Mouse (Mus musculus) intestine, embryonic 15.5 days (tissue): ENCODE data around the gene I0C0044D17Rik. TPM values are rescaled to one million over a fixed set of nuclear protein-coding genes. Genes with fewer than 3 reads are reported as not detected.
"Not testable (repeated sequence)": the region's sequence is repeated elsewhere in the genome, so short reads cannot be mapped to it uniquely, and the experiment has no call there.

Source experiments
- ATAC-seq: fragments of 200-750 bp; cut with Nextera tagmentation; 2 replicates; pipeline ENCODE4 v1.8.0; 2017; ENCODE audit warnings: moderate TSS enrichment, moderate library complexity
- H3K27ac ChIP-seq: fragments of 300-500 bp; sonication (generic); 2 replicates; pipeline ENCODE4 v1.5.1; 2015; ENCODE audit warnings: mild to moderate bottlenecking, inconsistent platforms
- H3K27me3 ChIP-seq: fragments of 300-500 bp; sonication (generic); replicated peaks from 2 replicates; pipeline ENCODE4 v1.6.1; 2015; ENCODE audit warnings: inconsistent platforms
- H3K36me3 ChIP-seq: fragments of 300-500 bp; sonication (generic); 2 replicates; pipeline ENCODE4 v1.6.1; 2015; ENCODE audit warnings: inconsistent platforms
- H3K4me1 ChIP-seq: fragments of 300-500 bp; sonication (generic); replicated peaks from 2 replicates; pipeline ENCODE4 v1.6.1; 2015; ENCODE audit warnings: inconsistent platforms
- H3K4me2 ChIP-seq: fragments of 300-500 bp; sonication (generic); replicated peaks from 2 replicates; pipeline ENCODE4 v1.6.1; 2015; ENCODE audit warnings: mild to moderate bottlenecking, inconsistent platforms
- H3K4me3 ChIP-seq: fragments of 300-500 bp; sonication (generic); replicated peaks from 2 replicates; pipeline ENCODE4 v1.5.1; 2015; ENCODE audit warnings: inconsistent platforms
- H3K9ac ChIP-seq: fragments of 300-500 bp; sonication (generic); 2 replicates; pipeline ENCODE4 v1.6.1; 2015; ENCODE audit warnings: inconsistent platforms
- H3K9me3 ChIP-seq: fragments of 300-500 bp; sonication (generic); 2 replicates; pipeline ENCODE4 v1.6.1; 2016; ENCODE audit warnings: inconsistent platforms
- WGBS: fragments of 180-500 bp; shearing (Covaris S2); methylation state at CpG from one replicate; pipeline ENCODE4 v1.1.7; 2015; 5-methylcytosine and 5-hydroxymethylcytosine counted together
- polyA plus RNA-seq: library from polyadenylated mRNA; unstranded; fragments of >200 nt; fragmentation: Nextera tagmentation; extraction: Ambion mirVana; gene quantifications from 2 replicates; pipeline ENCODE4 v1.2.1, GENCODE M21; 2015

The I0C0044D17Rik gene
- polyA plus RNA-seq: not detected in 2 replicates

GRCm38 (mm10) chr4:98823740-98824139 lies at the start of gene I0C0044D17Rik:
TSS of gene I0C0044D17Rik (minus strand) at chr4:98823840.
- 91% methylated on average over 1 of the region's 1 CpGs for WGBS
- not testable (repeated sequence) for H3K27ac ChIP-seq, H3K36me3 ChIP-seq, H3K9me3 ChIP-seq, H3K4me3 ChIP-seq, ATAC-seq, H3K4me1 ChIP-seq, H3K4me2 ChIP-seq, H3K9ac ChIP-seq, H3K27me3 ChIP-seq

- no peak for ATAC-seq
- no peaks in the 10 kb centered on the region for H3K27me3 ChIP-seq
- no peaks in the 10 kb centered on the region for H3K4me1 ChIP-seq
- H3K36me3 ChIP-seq: no peaks in the 10 kb centered on the region
- H3K4me2 ChIP-seq: no peak overlapping the region
- no peak overlapping the region for H3K9ac ChIP-seq
- 68% methylated on average over 14 of the region's 14 CpGs for WGBS
- no peak overlapping the region for H3K4me3 ChIP-seq
- H3K9me3 ChIP-seq: no peaks in the 10 kb centered on the region
- H3K27ac ChIP-seq: 0 out of 2 replicates have a peak overlapping the region, but pooled peaks have one; percentile 33
Measured at GRCm38 (mm10) chr4:98865386-98866237, 42.0 kb upstream of the I0C0044D17Rik start.

- WGBS: 64% methylated on average over 3 of the region's 3 CpGs
Measured at GRCm38 (mm10) chr4:98864546-98864945, 40.9 kb upstream of the I0C0044D17Rik start.

GRCm38 (mm10) chr4:98864094-98864493 lies 40.5 kb upstream of the I0C0044D17Rik start:
- Histone ChIP-seq H3K9ac (no peak overlapping the region), H3K4me1 (no peaks in the 10 kb centered on the region), H3K4me3 (no peak overlapping the region), H3K27me3 (no peaks in the 10 kb centered on the region), H3K4me2 (no peak overlapping the region), H3K27ac (no peak overlapping the region), H3K36me3 (no peaks in the 10 kb centered on the region), H3K9me3 (no peaks in the 10 kb centered on the region)
- no peak for ATAC-seq
- WGBS: 36% methylated on average over 1 of the region's 2 CpGs

More at GRCm38 (mm10) chr4:98864546-98864945, 40.9 kb upstream of the I0C0044D17Rik start:
- no peak overlapping the region for H3K4me3 ChIP-seq
- no peak overlapping the region for H3K27ac ChIP-seq
- no peaks in the 10 kb centered on the region for H3K9me3 ChIP-seq
- H3K27me3 ChIP-seq: no peaks in the 10 kb centered on the region
- H3K4me1 ChIP-seq: no peaks in the 10 kb centered on the region
- H3K9ac ChIP-seq: no peak overlapping the region
- no peak overlapping the region for H3K4me2 ChIP-seq
- H3K36me3 ChIP-seq: no peaks in the 10 kb centered on the region
- no peak for ATAC-seq

GRCm38 (mm10) chr4:98863451-98863850 lies 39.8 kb upstream of the I0C0044D17Rik start:
- no peak overlapping the region for H3K9ac ChIP-seq
- ATAC-seq: no peak
- WGBS: 82% methylated on average over 2 of the region's 2 CpGs

GRCm38 (mm10) chr4:98858151-98858855 lies 34.7 kb upstream of the I0C0044D17Rik start:
- Histone ChIP-seq H3K4me1 (0 out of 2 replicates have a peak, but pooled peaks cover 4% of the 10 kb centered on the region), H3K27ac (no peak overlapping the region), H3K27me3 (no peaks in the 10 kb centered on the region), H3K4me3 (no peak overlapping the region), H3K36me3 (no peaks in the 10 kb centered on the region), H3K9ac (no peak overlapping the region), H3K9me3 (no peaks in the 10 kb centered on the region), H3K4me2 (no peak overlapping the region)
- WGBS: 45% methylated on average over 4 of the region's 4 CpGs
- ATAC-seq: no peak

More at GRCm38 (mm10) chr4:98863451-98863850, 39.8 kb upstream of the I0C0044D17Rik start:
- no peaks in the 10 kb centered on the region for H3K9me3 ChIP-seq
- no peak overlapping the region for H3K4me3 ChIP-seq
- no peaks in the 10 kb centered on the region for H3K36me3 ChIP-seq
- no peaks in the 10 kb centered on the region for H3K4me1 ChIP-seq
- H3K27ac ChIP-seq: no peak overlapping the region
- no peak overlapping the region for H3K4me2 ChIP-seq
- no peaks in the 10 kb centered on the region for H3K27me3 ChIP-seq

GRCm38 (mm10) chr4:98857037-98857648 lies 33.5 kb upstream of the I0C0044D17Rik start:
- peak; percentile 55 for ATAC-seq
- no peak overlapping the region for H3K9ac ChIP-seq
- H3K9me3 ChIP-seq: no peaks in the 10 kb centered on the region
- no peak overlapping the region for H3K4me2 ChIP-seq
- 0 out of 2 replicates have a peak, but pooled peaks cover 4% of the 10 kb centered on the region for H3K4me1 ChIP-seq
- H3K4me3 ChIP-seq: no peak overlapping the region
- H3K27ac ChIP-seq: no peak overlapping the region
- WGBS: 54% methylated on average over 11 of the region's 11 CpGs
- H3K36me3 ChIP-seq: no peaks in the 10 kb centered on the region
- H3K27me3 ChIP-seq: no peaks in the 10 kb centered on the region

GRCm38 (mm10) chr4:98853926-98854325 lies 30.3 kb upstream of the I0C0044D17Rik start:
- WGBS: 83% methylated on average over 4 of the region's 4 CpGs
- H3K27me3 ChIP-seq: no peaks in the 10 kb centered on the region
- H3K4me1 ChIP-seq: 0 out of 2 replicates have a peak, but pooled peaks cover 4% of the 10 kb centered on the region
- H3K9ac ChIP-seq: no peak overlapping the region
- H3K9me3 ChIP-seq: no peaks in the 10 kb centered on the region
- H3K36me3 ChIP-seq: no peaks in the 10 kb centered on the region
- ATAC-seq: no peak
- no peak overlapping the region for H3K4me3 ChIP-seq
- H3K27ac ChIP-seq: no peak overlapping the region
- H3K4me2 ChIP-seq: no peak overlapping the region

- not testable (repeated sequence) for H3K9ac ChIP-seq, H3K36me3 ChIP-seq, ATAC-seq, H3K4me3 ChIP-seq, H3K4me1 ChIP-seq, H3K4me2 ChIP-seq, H3K9me3 ChIP-seq, H3K27me3 ChIP-seq, H3K27ac ChIP-seq
- WGBS: 80% methylated on average over 1 of the region's 1 CpGs
Measured at GRCm38 (mm10) chr4:98850485-98850884, 26.8 kb upstream of the I0C0044D17Rik start.

- Histone ChIP-seq H3K9ac (no peak overlapping the region), H3K4me1 (no peaks in the 10 kb centered on the region), H3K4me2 (no peak overlapping the region), H3K9me3 (no peaks in the 10 kb centered on the region), H3K36me3 (no peaks in the 10 kb centered on the region), H3K4me3 (no peak overlapping the region), H3K27me3 (no peaks in the 10 kb centered on the region), H3K27ac (no peak overlapping the region)
- 46% methylated on average over 6 of the region's 6 CpGs for WGBS
- ATAC-seq: no peak
Measured at GRCm38 (mm10) chr4:98847120-98847885, 23.7 kb upstream of the I0C0044D17Rik start.

- Histone ChIP-seq H3K27ac (no peak overlapping the region), H3K9me3 (no peaks in the 10 kb centered on the region), H3K27me3 (no peaks in the 10 kb centered on the region), H3K4me2 (no peak overlapping the region), H3K4me1 (no peaks in the 10 kb centered on the region), H3K9ac (no peak overlapping the region), H3K4me3 (no peak overlapping the region), H3K36me3 (no peaks in the 10 kb centered on the region)
- ATAC-seq: no peak
- WGBS: 44% methylated on average over 3 of the region's 3 CpGs
Measured at GRCm38 (mm10) chr4:98846396-98846795, 22.8 kb upstream of the I0C0044D17Rik start.
